Mouse (Mus musculus) heart, adult 2 months (tissue): ENCODE results near the gene Cyp2b10. TPM values are rescaled to one million over a fixed set of nuclear protein-coding genes. Genes with fewer than 3 reads are reported as not detected.

Experiments used
- DNase-seq, 2 experiments: peaks; one replicate each; pipeline ENCODE4 v3.0.0; 2021
- H3K27ac ChIP-seq: fragments of 200-600 bp; 2 replicates; pipeline ENCODE4 v1.8.1; 2022
- H3K27me3 ChIP-seq: fragments of 200-500 bp; 2 replicates; pipeline ENCODE4 v1.6.1; 2012; ENCODE audit warnings: mild to moderate bottlenecking, low read length, inconsistent platforms, mixed read lengths; ENCODE audit not compliant: control insufficient read depth, insufficient read depth
- H3K36me3 ChIP-seq: fragments of 200-500 bp; 2 replicates; pipeline ENCODE4 v1.6.1; 2012; ENCODE audit warnings: low read length, inconsistent platforms; ENCODE audit not compliant: control insufficient read depth, insufficient read depth
- H3K4me1 ChIP-seq: fragments of 200-500 bp; 2 replicates; pipeline ENCODE4 v1.6.1; 2011; ENCODE audit warnings: low read length; ENCODE audit not compliant: control insufficient read depth, insufficient read depth
- H3K4me3 ChIP-seq: fragments of 200-600 bp; 2 replicates; pipeline ENCODE4 v1.8.1; 2022
- H3K79me2 ChIP-seq: fragments of 200-500 bp; replicated peaks from 2 replicates; pipeline ENCODE4 v1.6.1; 2012; ENCODE audit warnings: mild to moderate bottlenecking, inconsistent platforms, low read length, moderate library complexity, mixed read lengths; ENCODE audit not compliant: control insufficient read depth, insufficient read depth
- H3K9ac ChIP-seq: fragments of 200-500 bp; 2 replicates; pipeline ENCODE4 v1.6.1; 2012; ENCODE audit warnings: low read depth, mild to moderate bottlenecking, control low read depth, inconsistent platforms, low read length, mixed read lengths
- CTCF ChIP-seq: fragments of 200-600 bp; IDR thresholded peaks from 2 replicates; pipeline ENCODE4 v1.8.1; 2022; ENCODE audit warnings: antibody characterized with exemption, mild to moderate bottlenecking, moderate library complexity
- EP300 ChIP-seq: fragments of 200-500 bp; IDR thresholded peaks from 2 replicates; pipeline ENCODE4 v1.6.1; 2011; ENCODE audit warnings: low read depth, low read length, control low read depth; ENCODE audit not compliant: insufficient read depth
- POLR2A ChIP-seq: fragments of 200-500 bp; IDR thresholded peaks from 2 replicates; pipeline ENCODE4 v1.6.1; 2011; ENCODE audit warnings: mild to moderate bottlenecking, low read depth, low read length, control low read depth; ENCODE audit not compliant: insufficient read depth
- WGBS: fragments of 180-500 bp; shearing (Covaris S2); methylation state at CpG from one replicate; pipeline ENCODE4 v1.1.7; 2018; 5-methylcytosine and 5-hydroxymethylcytosine counted together
- intact Hi-C: fragments of 180-260 bp; cut with DNase I; formaldehyde crosslinking; loops from one replicate; pipeline ENCODE4 v1.15.1; 2025
- polyA plus RNA-seq: library from polyadenylated mRNA; depleted of rRNA; stranded (reverse); fragments of >200 nt; gene quantifications from 2 replicates; pipeline ENCODE4 v1.2.3, GENCODE M21; 2012
- total RNA-seq, 2 experiments: library from RNA; stranded (reverse); gene quantifications; 2 replicates each; pipeline ENCODE4 v1.2.3; 2021

Cyp2b10 gene
- total and polyA plus RNA-seq, 3 experiments: 1.3 to 3.1 (median 1.8) TPM

- no peak overlapping the region for H3K4me3 ChIP-seq
- no peak overlapping the region for H3K9ac ChIP-seq
- H3K4me1 ChIP-seq: no peaks in the 10 kb centered on the region
- WGBS: 28% methylated on average over 14 of the region's 14 CpGs
- no peaks in the 10 kb centered on the region for H3K36me3 ChIP-seq
- TF ChIP-seq POLR2A: no peak
- no peak for TF ChIP-seq EP300
- TF ChIP-seq CTCF: no peak
- no peak for DNase-seq
- no peaks in the 10 kb centered on the region for H3K79me2 ChIP-seq
- no peak overlapping the region for H3K27ac ChIP-seq
- no peaks in the 10 kb centered on the region for H3K27me3 ChIP-seq
- intact Hi-C loops: loop anchor here (5.0 kb wide), 1 partner anchor 46 kb away; no protein-coding TSS in a partner anchor
Observed at GRCm38 (mm10) chr7:25903156-25903555, 5.7 kb downstream of the Cyp2b10 start.

GRCm38 (mm10) chr7:25904066-25904465 lies 6.6 kb downstream of the Cyp2b10 start:
- H3K9ac ChIP-seq: no peak overlapping the region
- DNase-seq: no peak

GRCm38 (mm10) chr7:25904489-25904888 lies 7.1 kb downstream of the Cyp2b10 start:
- no peak overlapping the region for H3K27ac ChIP-seq
- TF ChIP-seq POLR2A (no peak), EP300 (no peak), CTCF (no peak)
- intact Hi-C loops: loop anchor here (5.0 kb wide), 1 partner anchor 47 kb away; no protein-coding TSS in a partner anchor

More at GRCm38 (mm10) chr7:25904066-25904465, 6.6 kb downstream of the Cyp2b10 start:
- 49% methylated on average over 3 of the region's 3 CpGs for WGBS
- Histone ChIP-seq H3K36me3 (no peaks in the 10 kb centered on the region), H3K4me1 (no peaks in the 10 kb centered on the region), H3K27ac (no peak overlapping the region), H3K27me3 (no peaks in the 10 kb centered on the region), H3K79me2 (no peaks in the 10 kb centered on the region), H3K4me3 (no peak overlapping the region)
- peak; percentile 33 for TF ChIP-seq CTCF
- no peak for TF ChIP-seq POLR2A
- no peak for TF ChIP-seq EP300
- intact Hi-C loops: loop anchor here (5.0 kb wide), 1 partner anchor 47 kb away; no protein-coding TSS in a partner anchor

GRCm38 (mm10) chr7:25907380-25907779 lies 10.0 kb downstream of the Cyp2b10 start:
- Histone ChIP-seq H3K27ac (no peak overlapping the region), H3K27me3 (no peaks in the 10 kb centered on the region), H3K4me3 (no peak overlapping the region), H3K4me1 (no peaks in the 10 kb centered on the region), H3K36me3 (no peaks in the 10 kb centered on the region), H3K9ac (no peak overlapping the region), H3K79me2 (no peaks in the 10 kb centered on the region)
- intact Hi-C loops: no loop called here
- whole genome bisulfite sequencing: 55% methylated on average over 6 of the region's 6 CpGs
- DNase-seq: no peak
- TF ChIP-seq CTCF: no peak
- no peak for TF ChIP-seq POLR2A
- TF ChIP-seq EP300: no peak

More at GRCm38 (mm10) chr7:25904489-25904888, 7.1 kb downstream of the Cyp2b10 start:
- no peaks in the 10 kb centered on the region for H3K36me3 ChIP-seq
- DNase-seq: no peak
- 67% methylated on average over 10 of the region's 10 CpGs for WGBS
- no peak overlapping the region for H3K4me3 ChIP-seq
- no peaks in the 10 kb centered on the region for H3K79me2 ChIP-seq
- H3K9ac ChIP-seq: no peak overlapping the region
- no peaks in the 10 kb centered on the region for H3K4me1 ChIP-seq
- H3K27me3 ChIP-seq: no peaks in the 10 kb centered on the region

- Histone ChIP-seq H3K27me3 (no peaks in the 10 kb centered on the region), H3K79me2 (no peaks in the 10 kb centered on the region), H3K4me1 (no peaks in the 10 kb centered on the region), H3K9ac (no peak overlapping the region), H3K4me3 (no peak overlapping the region), H3K27ac (no peak overlapping the region), H3K36me3 (no peaks in the 10 kb centered on the region)
- DNase-seq: no peak
- TF ChIP-seq EP300: no peak
- no peak for TF ChIP-seq POLR2A
- TF ChIP-seq CTCF: no peak
- 50% methylated on average over 2 of the region's 2 CpGs for WGBS
- intact Hi-C loops: no loop called here
Observed at GRCm38 (mm10) chr7:25910046-25910445, 12.6 kb downstream of the Cyp2b10 start.

- no peak for DNase-seq
- intact Hi-C loops: no loop called here
- WGBS: 67% methylated on average over 1 of the region's 1 CpGs
- no peak overlapping the region for H3K4me3 ChIP-seq
- H3K36me3 ChIP-seq: no peaks in the 10 kb centered on the region
- no peaks in the 10 kb centered on the region for H3K79me2 ChIP-seq
- H3K27me3 ChIP-seq: no peaks in the 10 kb centered on the region
- H3K4me1 ChIP-seq: no peaks in the 10 kb centered on the region
- no peak overlapping the region for H3K9ac ChIP-seq
- no peak for TF ChIP-seq EP300
- TF ChIP-seq POLR2A: no peak
- no peak for TF ChIP-seq CTCF
- no peak overlapping the region for H3K27ac ChIP-seq
Observed at GRCm38 (mm10) chr7:25916116-25916515, 18.7 kb downstream of the Cyp2b10 start.
